Comparison of ENCODE assay signal across 7 mouse cellular contexts in genomic region chr8:108717545-108717944, GRCm38 (mm10).
DNase-seq lines count a peak whose midpoint lies in the region; ATAC-seq and TF ChIP-seq lines count a peak whose summit lies in the region.

No protein-coding gene starts in this region.

- no peak for DNase-seq in lung, embryonic 14.5 days
- DNase-seq in lung, postnatal 10 days, result no peak
- no peak for DNase-seq in forebrain, embryonic 14.5 days (ENCODE audit: low spot score)
- no peak for DNase-seq in liver, postnatal 0 days
- DNase-seq in retina, postnatal 1 day, result no peak

- no peak overlapping the region for H3K9ac ChIP-seq in lung, embryonic 14.5 days
- no peak overlapping the region for H3K9ac ChIP-seq in forebrain, embryonic 14.5 days (ENCODE audit: low read length)
- peak overlapping the region; percentile 98 for H3K9ac ChIP-seq in limb, embryonic 13.5 days
- peak overlapping the region; percentile 44 for H3K9ac ChIP-seq in stomach, embryonic 16.5 days (ENCODE audit: low read length)
- H3K9ac ChIP-seq in liver, postnatal 0 days (replicated peaks), result no peak overlapping the region

- no peaks in the 10 kb centered on the region for H3K9me3 ChIP-seq in lung, embryonic 14.5 days (ENCODE audit: low read depth, low read length)
- H3K9me3 ChIP-seq in forebrain, embryonic 14.5 days (replicated peaks; ENCODE audit: control insufficient read depth, low read length), result no peaks in the 10 kb centered on the region
- no peaks in the 10 kb centered on the region for H3K9me3 ChIP-seq in limb, embryonic 13.5 days
- no peaks in the 10 kb centered on the region for H3K9me3 ChIP-seq in stomach, embryonic 16.5 days (replicated peaks; ENCODE audit: control insufficient read depth, low read length)
- no peaks in the 10 kb centered on the region for H3K9me3 ChIP-seq in liver, postnatal 0 days (ENCODE audit: low read length)

- no peaks in the 10 kb centered on the region; the same call in 1 of the 2 replicates for H3K36me3 ChIP-seq in lung, embryonic 14.5 days (ENCODE audit: insufficient read depth)
- no peaks in the 10 kb centered on the region for H3K36me3 ChIP-seq in forebrain, embryonic 14.5 days (ENCODE audit: control insufficient read depth, insufficient read depth, low read length)
- H3K36me3 ChIP-seq in limb, embryonic 13.5 days, result no peaks in the 10 kb centered on the region
- no peaks in the 10 kb centered on the region for H3K36me3 ChIP-seq in stomach, embryonic 16.5 days (ENCODE audit: control insufficient read depth, insufficient read depth, low read length)
- no peaks in the 10 kb centered on the region for H3K36me3 ChIP-seq in liver, postnatal 0 days (replicated peaks; ENCODE audit: insufficient read depth, low read length)

- TF ChIP-seq CTCF in lung, embryonic 14.5 days (IDR thresholded peaks at IDR 0.05; ENCODE audit: low read depth), result no peak
- TF ChIP-seq CTCF in liver, postnatal 0 days (IDR thresholded peaks at IDR 0.05; ENCODE audit: low read depth), result no peak

- no peak for ATAC-seq in lung, embryonic 14.5 days (ENCODE audit: insufficient read depth)
- no peak for ATAC-seq in forebrain, embryonic 14.5 days
- no peak for ATAC-seq in limb, embryonic 13.5 days (ENCODE audit: low FRiP score, low read depth)
- ATAC-seq in stomach, embryonic 16.5 days (ENCODE audit: insufficient read depth, low FRiP score), result no peak
- ATAC-seq in liver, postnatal 0 days, result no peak

- H3K27me3 ChIP-seq in lung, embryonic 14.5 days (ENCODE audit: insufficient read depth, low read length), result no peaks in the 10 kb centered on the region
- H3K27me3 ChIP-seq in forebrain, embryonic 14.5 days (replicated peaks; ENCODE audit: control insufficient read depth, insufficient read depth, low read length), result peaks cover 15% of the 10 kb centered on the region; the same call in 1 of the 2 replicates
- H3K27me3 ChIP-seq in limb, embryonic 13.5 days, result no peaks in the 10 kb centered on the region
- H3K27me3 ChIP-seq in stomach, embryonic 16.5 days (ENCODE audit: control insufficient read depth, insufficient read depth, low read length), result no peaks in the 10 kb centered on the region
- 0 out of 2 replicates have a peak, but pooled peaks cover 3% of the 10 kb centered on the region for H3K27me3 ChIP-seq in liver, postnatal 0 days (ENCODE audit: insufficient read depth, low read length)

- peaks cover 31% of the 10 kb centered on the region for H3K4me1 ChIP-seq in lung, embryonic 14.5 days (ENCODE audit: insufficient read depth)
- H3K4me1 ChIP-seq in forebrain, embryonic 14.5 days (ENCODE audit: control insufficient read depth, insufficient read depth, low read length), result peaks cover 21% of the 10 kb centered on the region
- H3K4me1 ChIP-seq in limb, embryonic 13.5 days, result peaks cover 93% of the 10 kb centered on the region
- H3K4me1 ChIP-seq in stomach, embryonic 16.5 days (ENCODE audit: control insufficient read depth, insufficient read depth, low read length), result peaks cover 68% of the 10 kb centered on the region
- H3K4me1 ChIP-seq in liver, postnatal 0 days (ENCODE audit: insufficient read depth), result peaks cover 30% of the 10 kb centered on the region

- 47% methylated on average over 8 of the region's 8 CpGs for WGBS in lung, embryonic 14.5 days
- WGBS in forebrain, embryonic 14.5 days, result 34% methylated on average over 8 of the region's 8 CpGs
- 23% methylated on average over 8 of the region's 8 CpGs for WGBS in limb, embryonic 13.5 days
- WGBS in stomach, embryonic 16.5 days, result 52% methylated on average over 8 of the region's 8 CpGs
- WGBS in liver, postnatal 0 days (ENCODE audit: insufficient replicate concordance), result 64% methylated on average over 8 of the region's 8 CpGs

- H3K4me3 ChIP-seq in lung, embryonic 14.5 days (ENCODE audit: low read depth, low read length), result no peak overlapping the region
- peak overlapping the region; percentile 61; the same call in 1 of the 2 replicates for H3K4me3 ChIP-seq in forebrain, embryonic 14.5 days (ENCODE audit: low read depth, low read length)
- H3K4me3 ChIP-seq in limb, embryonic 13.5 days, result peak overlapping the region; percentile 86
- H3K4me3 ChIP-seq in stomach, embryonic 16.5 days (replicated peaks; ENCODE audit: low read length), result peak overlapping the region; percentile 4; the same call in 1 of the 2 replicates
- H3K4me3 ChIP-seq in liver, postnatal 0 days (ENCODE audit: low read depth, low read length), result no peak overlapping the region

- peak overlapping the region; percentile 78 for H3K27ac ChIP-seq in lung, embryonic 14.5 days (ENCODE audit: low read depth)
- H3K27ac ChIP-seq in forebrain, embryonic 14.5 days (ENCODE audit: low read depth, low read length), result 0 out of 2 replicates have a peak overlapping the region, but pooled peaks have one; percentile 14
- H3K27ac ChIP-seq in limb, embryonic 13.5 days, result peak overlapping the region; percentile 98
- H3K27ac ChIP-seq in stomach, embryonic 16.5 days (ENCODE audit: low read length), result peak overlapping the region; percentile 69
- H3K27ac ChIP-seq in liver, postnatal 0 days (ENCODE audit: low read depth), result no peak overlapping the region

- H3K4me2 ChIP-seq in lung, embryonic 14.5 days, result peak overlapping the region; percentile 97
- peak overlapping the region; percentile 98 for H3K4me2 ChIP-seq in forebrain, embryonic 14.5 days (ENCODE audit: low read length)
- H3K4me2 ChIP-seq in limb, embryonic 13.5 days (replicated peaks), result peak overlapping the region; percentile 97
- H3K4me2 ChIP-seq in stomach, embryonic 16.5 days (ENCODE audit: low read depth, low read length), result peak overlapping the region; percentile 84
- no peak overlapping the region for H3K4me2 ChIP-seq in liver, postnatal 0 days (ENCODE audit: low read depth, low read length)

- TF ChIP-seq EP300 in liver, postnatal 0 days (IDR thresholded peaks at IDR 0.05; ENCODE audit: low read depth), result no peak

Comparison
In these comparisons a context has a peak if more than half of its experiments do, and no peak if none do; other contexts are left out.
1. H3K4me3 ChIP-seq: peak in forebrain, embryonic 14.5 days (single experiment), limb, embryonic 13.5 days (single experiment) and stomach, embryonic 16.5 days (single experiment); none in lung, embryonic 14.5 days (single experiment) and liver, postnatal 0 days (single experiment).
2. H3K9ac ChIP-seq: peak in limb, embryonic 13.5 days (single experiment) and stomach, embryonic 16.5 days (single experiment); none in lung, embryonic 14.5 days (single experiment), forebrain, embryonic 14.5 days (single experiment) and liver, postnatal 0 days (single experiment).